Mouse (Mus musculus) lung, embryonic 16.5 days (tissue): ENCODE measurements at regions not wholly inside any gene's neighbourhood (a gene's known extent, or its start where the extent isn't known, plus 50 kb on each side); places are given as distances from the start of the nearest gene placed in this dataset.
A peak's percentile ranks its signal among the peaks of the same experiment; 100 is the strongest.

Experiments used
- ATAC-seq: fragments of 200-750 bp; cut with Nextera tagmentation; 2 replicates; pipeline ENCODE4 v1.8.0; 2017; ENCODE audit warnings: low read depth, mild to moderate bottlenecking, moderate library complexity
- H3K27ac ChIP-seq: fragments of 300-500 bp; sonication (generic); 2 replicates; pipeline ENCODE4 v1.5.1; 2014; ENCODE audit warnings: mild to moderate bottlenecking, control low read depth, low read length
- H3K27me3 ChIP-seq: fragments of 300-500 bp; sonication (generic); 2 replicates; pipeline ENCODE4 v1.6.1; 2014; ENCODE audit warnings: low read depth, low read length, mixed read lengths; ENCODE audit not compliant: control insufficient read depth, insufficient read depth
- H3K36me3 ChIP-seq: fragments of 300-500 bp; sonication (generic); 2 replicates; pipeline ENCODE4 v1.6.1; 2014; ENCODE audit warnings: low read length; ENCODE audit not compliant: control insufficient read depth, insufficient read depth
- H3K4me1 ChIP-seq: fragments of 300-500 bp; sonication (generic); replicated peaks from 2 replicates; pipeline ENCODE4 v1.6.1; 2014; ENCODE audit warnings: low read length, mixed read lengths; ENCODE audit not compliant: control insufficient read depth, insufficient read depth
- H3K4me2 ChIP-seq: fragments of 300-500 bp; sonication (generic); 2 replicates; pipeline ENCODE4 v1.6.1; 2014; ENCODE audit warnings: low read depth, low read length, control low read depth
- H3K4me3 ChIP-seq: fragments of 300-500 bp; sonication (generic); 2 replicates; pipeline ENCODE4 v1.5.1; 2014; ENCODE audit warnings: mild to moderate bottlenecking, low read length, control low read depth
- H3K9ac ChIP-seq: fragments of 300-500 bp; sonication (generic); 2 replicates; pipeline ENCODE4 v1.6.1; 2014; ENCODE audit warnings: low read length, control low read depth
- H3K9me3 ChIP-seq: fragments of 300-500 bp; sonication (generic); 2 replicates; pipeline ENCODE4 v1.6.1; 2016; ENCODE audit warnings: low read length; ENCODE audit not compliant: control insufficient read depth
- WGBS: fragments of 180-500 bp; shearing (Covaris S2); extraction: QIAGEN DNeasy Blood & Tissue Kit; methylation state at CpG from one replicate; pipeline ENCODE4 v1.1.7; 2014; 5-methylcytosine and 5-hydroxymethylcytosine counted together

- ATAC-seq, result no peak
- Histone ChIP-seq H3K4me1 (no peaks in the 10 kb centered on the region; the same call in 1 of the 2 replicates), H3K36me3 (no peaks in the 10 kb centered on the region), H3K9me3 (no peaks in the 10 kb centered on the region), H3K4me2 (no peak overlapping the region), H3K27ac (no peak overlapping the region), H3K27me3 (no peaks in the 10 kb centered on the region), H3K4me3 (no peak overlapping the region), H3K9ac (no peak overlapping the region)
- WGBS, result 87% methylated on average over 10 of the region's 10 CpGs
These were observed 439.7 kb upstream of the Atp11b start for GRCm38 (mm10) chr3:35314177-35314576.

DNA sequence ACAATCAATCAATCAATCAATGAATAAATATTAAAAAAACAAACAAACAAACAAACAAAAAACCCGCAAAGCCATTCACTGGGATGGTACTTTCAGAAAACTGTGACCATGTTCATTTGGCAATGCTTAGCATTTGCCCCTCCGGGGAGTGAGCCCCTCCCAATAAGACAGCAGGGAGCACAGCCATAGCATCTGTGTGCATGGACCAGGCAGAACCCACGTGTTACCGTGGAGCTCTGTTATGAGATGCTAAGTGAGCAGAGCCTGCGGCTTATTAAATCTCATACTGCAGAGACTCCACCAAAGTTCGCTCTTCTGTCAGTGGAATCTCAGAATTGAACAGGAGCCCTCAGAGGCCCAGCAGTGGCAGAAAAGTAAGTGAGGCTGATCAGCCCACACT is 438.7 kb upstream of the Atp11b start:
- H3K4me1 ChIP-seq, result peaks cover 1% of the 10 kb centered on the region; the same call in 1 of the 2 replicates
- no peak overlapping the region for H3K9ac ChIP-seq
- no peaks in the 10 kb centered on the region for H3K27me3 ChIP-seq
- H3K36me3 ChIP-seq, result no peaks in the 10 kb centered on the region
- no peak for ATAC-seq
- no peak overlapping the region for H3K4me2 ChIP-seq
- H3K9me3 ChIP-seq, result no peaks in the 10 kb centered on the region
- 84% methylated on average over 6 of the region's 6 CpGs for WGBS
- H3K27ac ChIP-seq, result no peak overlapping the region
- no peak overlapping the region for H3K4me3 ChIP-seq

- H3K27me3 ChIP-seq, result no peaks in the 10 kb centered on the region
- no peaks in the 10 kb centered on the region for H3K36me3 ChIP-seq
- no peak for ATAC-seq
- peak overlapping the region; percentile 3; the same call in 1 of the 2 replicates for H3K4me2 ChIP-seq
- H3K9ac ChIP-seq, result no peak overlapping the region
- H3K27ac ChIP-seq, result no peak overlapping the region
- H3K4me1 ChIP-seq, result peaks cover 9% of the 10 kb centered on the region; the same call in 1 of the 2 replicates
- no peak overlapping the region for H3K4me3 ChIP-seq
- no peaks in the 10 kb centered on the region for H3K9me3 ChIP-seq
- 48% methylated on average over 13 of the region's 13 CpGs for WGBS
These were observed 435.6 kb upstream of the Atp11b start for GRCm38 (mm10) chr3:35318348-35318747.

- WGBS, result 47% methylated on average over 7 of the region's 7 CpGs
- no peak overlapping the region for H3K27ac ChIP-seq
- no peak overlapping the region for H3K4me3 ChIP-seq
- peak; percentile 51; the same call in 1 of the 2 replicates for ATAC-seq
- H3K36me3 ChIP-seq, result no peaks in the 10 kb centered on the region
- no peak overlapping the region for H3K4me2 ChIP-seq
- no peaks in the 10 kb centered on the region for H3K27me3 ChIP-seq
- no peak overlapping the region for H3K9ac ChIP-seq
- no peaks in the 10 kb centered on the region for H3K9me3 ChIP-seq
- peaks cover 9% of the 10 kb centered on the region; the same call in 1 of the 2 replicates for H3K4me1 ChIP-seq
These were observed 433.0 kb upstream of the Atp11b start for GRCm38 (mm10) chr3:35320844-35321393.

DNA sequence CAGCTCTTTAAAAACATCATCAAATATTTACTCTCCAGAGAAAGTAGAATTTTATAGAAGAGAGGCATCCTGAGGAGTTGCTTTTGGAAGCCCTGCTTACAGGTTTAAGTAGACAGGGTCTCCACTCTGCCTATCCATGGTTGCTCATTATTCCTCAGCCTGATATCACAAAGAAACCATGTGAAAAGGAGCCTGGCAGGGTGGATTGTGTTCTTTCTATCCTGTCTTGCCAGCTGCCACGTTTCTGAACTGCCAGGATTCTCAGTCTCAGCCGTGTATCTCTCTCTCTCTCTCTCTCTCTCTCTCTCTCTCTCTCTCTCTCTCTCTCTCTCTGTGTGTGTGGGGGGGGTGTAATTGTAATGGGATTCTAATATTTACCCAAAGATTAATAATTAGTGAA is 431.9 kb upstream of the Atp11b start:
- Histone ChIP-seq H3K4me3 (no peak overlapping the region), H3K4me1 (peaks cover 9% of the 10 kb centered on the region; the same call in 1 of the 2 replicates), H3K9me3 (no peaks in the 10 kb centered on the region), H3K27me3 (no peaks in the 10 kb centered on the region), H3K36me3 (no peaks in the 10 kb centered on the region), H3K9ac (no peak overlapping the region), H3K4me2 (no peak overlapping the region), H3K27ac (no peak overlapping the region)
- no peak for ATAC-seq
- WGBS, result 42% methylated on average over 2 of the region's 2 CpGs

DNA sequence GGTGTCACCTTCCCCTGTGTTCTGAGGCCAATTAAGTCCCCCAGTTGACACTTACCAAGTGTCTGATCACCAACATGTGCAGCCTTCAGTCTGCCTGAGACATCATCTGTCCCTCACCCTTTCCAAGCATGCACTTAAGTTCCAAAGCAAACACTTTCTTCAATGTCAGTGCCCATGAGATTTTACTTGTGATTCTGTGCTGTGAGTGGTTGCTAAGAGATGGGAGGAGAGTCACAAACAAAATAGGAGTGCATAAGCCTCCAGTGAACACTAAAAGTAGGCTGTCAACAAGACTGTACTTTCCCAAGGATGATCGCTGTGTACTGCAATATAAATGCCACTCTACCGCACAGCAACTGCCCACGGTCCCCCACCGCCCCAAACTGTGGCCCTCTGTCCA is 431.0 kb upstream of the Atp11b start:
- H3K4me2 ChIP-seq, result no peak overlapping the region
- H3K27ac ChIP-seq, result no peak overlapping the region
- no peak overlapping the region for H3K9ac ChIP-seq
- ATAC-seq, result no peak
- 75% methylated on average over 4 of the region's 4 CpGs for whole genome bisulfite sequencing
- peaks cover 9% of the 10 kb centered on the region; the same call in 1 of the 2 replicates for H3K4me1 ChIP-seq
- H3K27me3 ChIP-seq, result no peaks in the 10 kb centered on the region
- no peaks in the 10 kb centered on the region for H3K9me3 ChIP-seq
- no peaks in the 10 kb centered on the region for H3K36me3 ChIP-seq
- no peak overlapping the region for H3K4me3 ChIP-seq

DNA sequence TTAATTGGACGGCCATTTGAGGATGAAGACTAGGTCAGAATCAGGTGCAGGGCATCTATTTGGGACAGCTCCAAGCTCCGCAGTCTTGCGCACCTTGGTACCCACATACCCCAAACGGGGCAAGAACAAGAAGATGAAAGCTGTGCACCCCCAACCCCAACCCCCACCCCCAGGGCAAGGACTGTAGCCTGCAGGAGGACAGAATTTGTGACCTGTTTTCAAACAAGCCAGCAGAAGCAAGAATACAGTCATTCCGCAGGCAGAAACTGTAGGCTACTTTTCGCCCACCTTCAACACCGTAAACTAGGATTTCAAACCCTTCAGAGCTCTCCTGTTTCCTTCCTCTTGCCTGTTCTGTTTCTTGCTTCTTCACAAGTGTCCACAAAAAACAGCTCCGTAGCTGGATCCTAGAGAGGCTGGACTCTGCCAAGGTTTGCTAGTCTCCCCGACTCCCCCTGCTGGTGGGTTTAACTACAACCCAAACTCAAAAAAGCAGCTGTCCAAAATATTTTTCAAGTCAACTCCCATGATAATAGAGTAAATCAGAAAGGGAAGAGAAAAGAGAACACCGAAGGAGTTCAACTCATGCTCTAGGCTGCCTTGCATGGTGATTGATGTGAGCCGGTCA is 430.3 kb upstream of the Atp11b start:
- Histone ChIP-seq H3K27ac (no peak overlapping the region), H3K9me3 (no peaks in the 10 kb centered on the region), H3K36me3 (no peaks in the 10 kb centered on the region), H3K4me2 (no peak overlapping the region), H3K4me1 (peaks cover 9% of the 10 kb centered on the region; the same call in 1 of the 2 replicates), H3K27me3 (no peaks in the 10 kb centered on the region), H3K9ac (no peak overlapping the region), H3K4me3 (no peak overlapping the region)
- ATAC-seq, result no peak
- 64% methylated on average over 11 of the region's 11 CpGs for WGBS

DNA sequence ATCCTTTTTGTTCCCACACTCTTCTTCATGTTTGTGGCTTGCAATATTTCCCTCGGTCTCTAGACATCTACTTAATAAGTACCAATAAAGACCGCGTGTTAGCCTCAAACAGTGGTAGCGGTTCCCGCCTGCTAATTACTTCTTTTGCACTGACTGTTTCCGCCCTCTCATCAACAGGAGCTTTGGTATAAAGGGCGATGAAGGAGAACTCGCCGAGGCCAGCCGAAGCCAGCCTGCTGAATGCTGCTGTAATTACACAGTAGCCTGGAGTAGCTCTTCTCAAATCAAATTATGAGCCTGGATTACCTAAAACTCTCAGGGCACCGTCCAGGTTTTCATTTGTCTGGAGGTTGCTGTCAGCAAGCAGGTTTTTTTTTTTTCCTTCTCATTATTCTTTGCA is 429.7 kb upstream of the Atp11b start:
- Histone ChIP-seq H3K4me1 (peaks cover 9% of the 10 kb centered on the region; the same call in 1 of the 2 replicates), H3K27me3 (no peaks in the 10 kb centered on the region), H3K9me3 (no peaks in the 10 kb centered on the region), H3K4me2 (no peak overlapping the region), H3K27ac (no peak overlapping the region), H3K4me3 (no peak overlapping the region), H3K9ac (no peak overlapping the region), H3K36me3 (no peaks in the 10 kb centered on the region)
- WGBS, result 62% methylated on average over 11 of the region's 11 CpGs
- no peak for ATAC-seq

DNA sequence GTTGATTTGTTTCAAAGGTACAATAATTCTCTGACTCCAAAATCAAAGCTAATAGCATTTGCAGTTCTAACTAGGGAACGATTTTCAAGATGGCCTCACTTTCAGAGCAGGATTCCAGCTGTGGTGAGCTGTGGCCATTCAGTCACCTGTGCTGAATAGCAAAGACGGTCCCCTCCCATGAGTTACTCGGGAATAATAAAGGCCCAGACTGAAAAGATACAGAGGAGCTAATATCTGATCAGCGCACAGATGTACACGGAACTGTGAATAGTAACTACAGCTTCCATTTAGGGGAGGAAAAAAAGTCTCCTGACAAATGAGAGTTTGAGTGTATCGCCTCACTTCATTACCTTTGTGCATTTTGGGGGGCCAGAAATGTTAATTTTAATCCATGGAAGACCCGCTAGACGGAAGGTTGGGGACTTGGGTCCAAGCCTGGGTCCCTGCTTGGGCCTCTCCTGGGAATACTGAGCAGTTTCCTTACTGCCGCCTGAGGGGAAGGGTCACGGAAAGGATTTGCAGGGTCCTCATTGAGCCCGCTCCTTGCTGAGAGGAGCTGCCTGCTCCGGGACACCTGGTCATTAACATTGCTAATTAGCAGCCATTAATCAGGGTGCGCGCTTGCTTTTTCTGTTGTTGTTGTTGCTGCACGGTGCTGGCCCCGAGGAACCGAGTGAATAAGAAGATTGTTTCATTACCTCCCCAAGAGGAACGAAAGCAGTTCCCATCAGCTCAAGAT is 421.2 kb upstream of the Atp11b start:
- Histone ChIP-seq H3K27me3 (no peaks in the 10 kb centered on the region), H3K4me1 (no peaks in the 10 kb centered on the region), H3K27ac (no peak overlapping the region), H3K9ac (no peak overlapping the region), H3K4me3 (no peak overlapping the region), H3K36me3 (no peaks in the 10 kb centered on the region), H3K9me3 (no peaks in the 10 kb centered on the region), H3K4me2 (no peak overlapping the region)
- 37% methylated on average over 18 of the region's 18 CpGs for WGBS
- no peak for ATAC-seq
